Mouse (Mus musculus): Measurements from ENCODE around the gene Kansl1l. TPM values are rescaled to one million over a fixed set of nuclear protein-coding genes. Genes with fewer than 3 reads are reported as not detected.
A peak's percentile ranks its signal among the peaks of the same experiment; 100 is the strongest.
"Not testable (repeated sequence)": the region's sequence is repeated elsewhere in the genome, so short reads cannot be mapped to it uniquely, and the experiment has no call there.

Gene Kansl1l
- total RNA-seq, 2 experiments from 2014 or later: 25.4 to 26.1 TPM

DNA sequence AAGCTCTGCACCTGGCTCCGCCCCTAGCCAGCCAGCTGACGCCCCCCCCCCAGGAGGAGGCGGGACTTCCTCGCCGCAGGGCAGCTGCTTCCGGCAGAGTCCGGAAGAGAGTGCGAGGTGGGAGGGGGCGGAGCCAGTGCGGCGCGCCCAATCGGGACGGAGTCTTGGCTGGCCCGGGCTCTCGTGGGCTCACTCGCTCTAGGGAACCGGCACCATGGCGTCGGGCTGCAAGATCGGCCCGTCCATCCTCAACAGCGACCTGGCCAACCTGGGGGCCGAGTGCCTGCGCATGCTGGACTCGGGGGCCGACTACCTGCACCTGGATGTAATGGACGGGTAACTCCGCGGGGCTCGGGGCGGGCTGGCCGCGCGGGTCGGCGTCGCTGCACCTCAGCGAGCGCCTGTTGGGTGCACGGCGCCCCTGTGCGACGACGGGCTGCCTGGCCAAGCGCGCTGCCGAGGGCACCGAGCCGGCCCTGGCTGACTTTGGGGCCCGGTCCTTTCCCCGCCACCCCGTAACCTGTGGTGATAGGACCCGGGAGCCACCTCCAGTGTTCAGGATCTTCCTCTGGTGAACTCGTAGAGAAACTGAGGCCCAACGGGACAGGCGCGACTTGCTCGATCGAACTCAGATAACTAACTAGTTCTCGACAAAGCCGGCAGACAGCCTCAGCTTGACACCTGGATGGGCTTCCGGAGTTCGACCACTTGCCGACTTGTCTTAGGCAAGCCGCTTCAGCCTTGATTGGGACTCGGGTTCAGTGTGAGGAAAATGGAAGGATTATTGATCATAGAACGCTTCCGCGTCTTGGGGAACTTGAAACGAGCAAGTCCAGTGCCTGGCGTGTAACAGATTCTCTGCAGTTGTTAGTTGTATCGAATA, 116.4 kb downstream of the Kansl1l start, which contains the start of gene Rpe:
Gene Rpe (plus strand): TSS at position 139 of the 883 bp plus-strand sequence.
- DNase-seq (ENCODE audit: low spot score in 2 of 2): peak; percentile 85 to 87

DNA sequence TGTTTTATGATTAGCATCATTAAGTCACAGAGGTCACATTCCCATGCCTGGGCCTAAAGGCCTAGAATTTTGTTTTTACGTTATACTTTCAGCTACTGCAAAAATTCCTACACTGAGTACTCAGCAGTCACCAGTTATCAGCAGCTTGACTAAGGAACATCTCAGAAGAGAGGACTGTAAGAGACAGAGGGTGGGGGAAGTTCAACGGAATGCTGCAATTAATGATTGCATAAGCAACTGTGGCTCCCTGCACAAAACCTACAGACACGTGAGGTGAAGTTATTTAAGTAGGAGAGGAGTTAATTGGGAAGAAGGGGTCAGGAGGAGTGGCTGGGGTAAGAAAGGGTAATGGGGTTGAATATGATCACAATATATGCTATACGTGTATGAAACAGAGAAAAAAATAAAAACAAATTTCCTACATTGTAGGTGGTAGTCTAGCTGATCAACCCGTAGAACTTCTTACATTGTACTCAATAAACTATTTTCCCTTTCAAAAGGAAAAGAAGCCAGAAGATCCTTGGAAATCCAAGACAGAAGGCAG, 117.1 kb downstream of the Kansl1l start:
- no peak for DNase-seq (ENCODE audit: low spot score in 2 of 2)

- DNase-seq (ENCODE audit: low spot score in 2 of 2): not testable (repeated sequence)
Observed at GRCm38 (mm10) chr1:66699630-66700029, 117.7 kb downstream of the Kansl1l start.

DNA sequence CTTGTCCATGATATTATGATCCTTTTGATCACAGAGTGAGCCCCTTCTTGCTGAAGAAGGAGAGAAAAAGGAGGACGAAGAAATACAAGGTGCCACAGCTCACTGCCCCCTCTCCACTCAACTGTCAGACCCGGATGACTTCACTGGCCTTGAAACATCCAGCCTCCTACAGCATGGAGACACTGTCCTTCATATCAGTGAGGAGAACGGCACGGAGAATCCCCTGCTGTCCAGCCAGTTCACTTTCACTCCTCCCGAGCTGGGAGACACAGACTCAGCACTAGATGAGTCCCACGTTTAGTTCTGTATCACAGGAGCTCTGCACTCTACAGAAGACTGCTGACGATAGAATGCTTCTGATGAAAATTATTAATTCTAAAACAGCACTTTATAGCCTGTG, 122.1 kb downstream of the Kansl1l start:
- no peak for DNase-seq (ENCODE audit: low spot score in 2 of 2)

GRCm38 (mm10) chr1:66694266-66694665, 123.1 kb downstream of the Kansl1l start:
- DNase-seq (ENCODE audit: low spot score in 2 of 2): no peak

GRCm38 (mm10) chr1:66692780-66693392, 124.5 kb downstream of the Kansl1l start:
- no peak for DNase-seq (ENCODE audit: low spot score in 2 of 2)

- DNase-seq (ENCODE audit: low spot score in 2 of 2): no peak
Observed at GRCm38 (mm10) chr1:66692308-66692707, 125.1 kb downstream of the Kansl1l start.

DNA sequence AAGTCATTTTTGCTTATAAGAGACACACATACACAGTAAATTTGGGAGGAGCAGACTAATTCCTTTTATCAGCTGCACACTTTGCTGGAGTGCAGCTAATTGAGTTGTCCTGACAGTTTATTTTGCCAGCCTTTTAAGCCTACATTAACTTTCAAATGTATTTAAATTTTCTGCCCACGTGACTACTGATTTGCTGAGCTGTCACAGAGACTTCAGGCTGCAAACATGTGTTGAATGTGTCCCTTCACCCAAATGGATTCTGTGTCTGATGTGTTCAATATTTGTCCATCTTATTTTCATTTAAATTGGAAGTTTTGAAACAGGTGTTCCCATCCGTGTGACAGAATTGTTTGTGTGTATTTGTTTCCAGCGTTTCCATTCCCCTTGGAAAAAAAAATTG, 125.6 kb downstream of the Kansl1l start:
- no peak for DNase-seq (ENCODE audit: low spot score in 2 of 2)

DNA sequence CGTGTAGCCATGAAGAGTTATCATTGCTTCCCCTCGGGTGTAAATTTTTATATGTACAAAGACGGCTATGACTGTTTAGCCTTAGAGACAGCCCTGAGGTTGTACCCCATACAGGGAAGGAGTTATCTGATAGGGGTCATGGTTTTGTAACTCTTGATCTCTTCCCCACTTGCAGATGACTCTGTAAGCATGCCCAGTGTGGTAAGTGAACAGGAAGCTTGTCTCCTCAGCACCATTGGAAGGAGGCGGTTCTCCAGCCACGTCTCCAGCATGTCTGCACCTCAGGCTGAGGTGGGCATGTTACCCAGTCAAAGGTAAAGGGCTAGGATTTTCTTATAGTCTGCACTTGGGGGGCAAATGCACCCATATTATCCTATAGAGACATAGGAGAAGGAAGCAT, 134.4 kb downstream of the Kansl1l start:
- no peak for DNase-seq (ENCODE audit: low spot score in 2 of 2)

- DNase-seq (ENCODE audit: low spot score in 2 of 2): no peak
Observed at GRCm38 (mm10) chr1:66678662-66679061, 138.7 kb downstream of the Kansl1l start.

- no peak for DNase-seq (ENCODE audit: low spot score in 2 of 2)
Observed at GRCm38 (mm10) chr1:66677928-66678327, 139.4 kb downstream of the Kansl1l start.

DNA sequence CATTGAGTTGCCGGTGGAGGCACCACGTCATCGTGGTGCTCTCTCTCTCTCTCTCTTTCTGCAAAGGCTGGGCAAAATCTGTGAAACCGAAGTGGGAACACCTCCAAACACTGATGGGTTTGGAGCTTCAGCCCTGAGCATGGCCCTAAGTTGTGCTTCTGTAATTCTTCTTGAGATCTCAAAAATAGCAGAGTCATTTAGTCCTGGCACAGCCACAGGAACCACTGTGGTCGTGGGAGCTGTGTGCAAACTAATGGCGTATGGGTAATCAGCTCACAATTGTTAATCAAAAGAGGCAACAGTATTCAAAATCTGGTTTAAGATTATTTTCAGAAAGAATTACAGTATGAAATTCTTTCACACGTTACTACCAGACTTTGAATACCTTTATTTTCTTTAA, 144.6 kb downstream of the Kansl1l start:
- no peak for DNase-seq (ENCODE audit: low spot score in 2 of 2)

DNA sequence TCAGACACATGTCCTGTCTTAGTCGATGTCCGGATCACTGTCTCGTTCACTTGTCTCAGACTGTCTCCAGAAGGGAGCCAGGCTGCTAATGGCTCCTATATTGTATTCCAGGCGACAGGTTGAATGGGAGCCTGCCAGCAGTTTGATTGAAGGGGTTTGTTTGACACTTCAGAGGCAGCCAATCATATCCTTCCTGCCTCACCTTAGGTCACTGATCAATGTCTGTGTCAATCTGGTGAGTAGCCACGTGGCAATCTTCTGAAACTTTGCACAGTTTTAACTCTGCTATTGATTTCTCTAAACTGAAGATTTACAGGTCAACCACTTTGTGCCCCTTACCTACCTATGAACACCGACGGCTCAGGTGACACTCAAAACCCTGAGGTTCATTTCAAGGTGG, 145.9 kb downstream of the Kansl1l start:
- no peak for DNase-seq (ENCODE audit: low spot score in 2 of 2)

Other genes with a start within 250 kb of the Kansl1l start
- gene Rpe, start 116.7 kb downstream of the Kansl1l start, total RNA-seq (2021): 10 to 100 TPM; 46.8 to 53.7 TPM
- 100 to 1,000 TPM; 425 to 522 TPM for gene Acadl, start 45.7 kb upstream of the Kansl1l start, total RNA-seq (2021)
- 100 to 1,000 TPM; 165 to 468 TPM for gene Myl1, start 127.8 kb upstream of the Kansl1l start, total RNA-seq (2021)
- 10 to 100 TPM; 64.4 to 65.7 TPM for gene Lancl1, start 221.3 kb upstream of the Kansl1l start, total RNA-seq (2021)